Mouse (Mus musculus) E14TG2a.4 (cell line): Measurements from ENCODE around the gene Vac14.

Experiments
- H3K27me3 ChIP-seq: 2 replicates; pipeline ENCODE4 v1.6.1; 2014; ENCODE audit warnings: low read length, control low read depth; ENCODE audit not compliant: insufficient read depth
- H3K36me3 ChIP-seq: 2 replicates; pipeline ENCODE4 v1.6.1; 2014; ENCODE audit warnings: low read length, control low read depth; ENCODE audit not compliant: insufficient read depth
- H3K4me1 ChIP-seq: replicated peaks from 2 replicates; pipeline ENCODE4 v1.6.1; 2014; ENCODE audit warnings: low read depth, low read length, control low read depth
- H3K4me3 ChIP-seq: replicated peaks from 2 replicates; pipeline ENCODE4 v1.5.1; 2014; ENCODE audit warnings: mild to moderate bottlenecking, low read length
- H3K9me3 ChIP-seq: 2 replicates; pipeline ENCODE4 v1.6.1; 2014; ENCODE audit warnings: low read length, control low read depth
- CTCF ChIP-seq: conservative IDR thresholded peaks from 2 replicates; pipeline ENCODE4 v1.5.1; 2014; ENCODE audit warnings: low read length
- NANOG ChIP-seq: IDR thresholded peaks from 2 replicates; pipeline ENCODE4 v1.6.1; 2014; ENCODE audit warnings: borderline replicate concordance, low read length, mixed read lengths
- POU5F1 ChIP-seq: IDR thresholded peaks from 2 replicates; pipeline ENCODE4 v1.6.1; 2014; ENCODE audit warnings: low read length, borderline replicate concordance

Gene Vac14

GRCm38 (mm10) chr8:110643177-110643576 lies 24.8 kb downstream of the Vac14 start:
- peaks cover 85% of the 10 kb centered on the region for H3K36me3 ChIP-seq
- H3K4me3 ChIP-seq: no peak overlapping the region
- no peaks in the 10 kb centered on the region for H3K9me3 ChIP-seq
- TF ChIP-seq NANOG (no peak), POU5F1 (no peak), CTCF (no peak)
- H3K27me3 ChIP-seq: no peaks in the 10 kb centered on the region
- H3K4me1 ChIP-seq: no peaks in the 10 kb centered on the region

- TF ChIP-seq CTCF (no peak), NANOG (no peak), POU5F1 (no peak)
- Histone ChIP-seq H3K4me1 (no peaks in the 10 kb centered on the region), H3K36me3 (peaks cover 83% of the 10 kb centered on the region), H3K9me3 (no peaks in the 10 kb centered on the region), H3K4me3 (no peak overlapping the region), H3K27me3 (no peaks in the 10 kb centered on the region)
Observed at GRCm38 (mm10) chr8:110644422-110644821, 26.0 kb downstream of the Vac14 start.

GRCm38 (mm10) chr8:110644901-110645300 lies 26.5 kb downstream of the Vac14 start:
- Histone ChIP-seq H3K4me1 (no peaks in the 10 kb centered on the region), H3K4me3 (no peak overlapping the region), H3K27me3 (no peaks in the 10 kb centered on the region), H3K36me3 (peaks cover 83% of the 10 kb centered on the region), H3K9me3 (no peaks in the 10 kb centered on the region)
- no peak for TF ChIP-seq POU5F1
- no peak for TF ChIP-seq CTCF
- TF ChIP-seq NANOG: no peak

GRCm38 (mm10) chr8:110645340-110645739 lies 27.0 kb downstream of the Vac14 start:
- TF ChIP-seq POU5F1 (no peak), CTCF (no peak), NANOG (no peak)
- Histone ChIP-seq H3K4me3 (no peak overlapping the region), H3K36me3 (peaks cover 83% of the 10 kb centered on the region), H3K27me3 (no peaks in the 10 kb centered on the region), H3K4me1 (no peaks in the 10 kb centered on the region), H3K9me3 (no peaks in the 10 kb centered on the region)

- Histone ChIP-seq H3K9me3 (no peaks in the 10 kb centered on the region), H3K36me3 (peaks cover 83% of the 10 kb centered on the region), H3K27me3 (no peaks in the 10 kb centered on the region), H3K4me1 (0 out of 2 replicates have a peak, but pooled peaks cover 3% of the 10 kb centered on the region), H3K4me3 (no peak overlapping the region)
- no peak for TF ChIP-seq POU5F1
- TF ChIP-seq NANOG: no peak
- peak; percentile 59 for TF ChIP-seq CTCF
Observed at GRCm38 (mm10) chr8:110646064-110646463, 27.7 kb downstream of the Vac14 start.

- 0 out of 2 replicates have a peak, but pooled peaks cover 4% of the 10 kb centered on the region for H3K4me1 ChIP-seq
- TF ChIP-seq CTCF: no peak
- no peak for TF ChIP-seq POU5F1
- TF ChIP-seq NANOG: no peak
Observed at GRCm38 (mm10) chr8:110648577-110648976, 30.2 kb downstream of the Vac14 start.

GRCm38 (mm10) chr8:110649286-110649685 lies 30.9 kb downstream of the Vac14 start:
- Histone ChIP-seq H3K27me3 (no peaks in the 10 kb centered on the region), H3K4me3 (no peak overlapping the region), H3K36me3 (peaks cover 83% of the 10 kb centered on the region), H3K9me3 (no peaks in the 10 kb centered on the region), H3K4me1 (0 out of 2 replicates have a peak, but pooled peaks cover 4% of the 10 kb centered on the region)
- TF ChIP-seq POU5F1: no peak

More at GRCm38 (mm10) chr8:110648577-110648976, 30.2 kb downstream of the Vac14 start:
- H3K27me3 ChIP-seq: no peaks in the 10 kb centered on the region
- no peak overlapping the region for H3K4me3 ChIP-seq
- peaks cover 83% of the 10 kb centered on the region for H3K36me3 ChIP-seq
- H3K9me3 ChIP-seq: no peaks in the 10 kb centered on the region

GRCm38 (mm10) chr8:110650838-110651237 lies 32.5 kb downstream of the Vac14 start:
- H3K36me3 ChIP-seq: peaks cover 83% of the 10 kb centered on the region
- TF ChIP-seq POU5F1 (no peak), NANOG (no peak), CTCF (no peak)
- H3K9me3 ChIP-seq: no peaks in the 10 kb centered on the region
- H3K4me1 ChIP-seq: peaks cover 15% of the 10 kb centered on the region
- H3K27me3 ChIP-seq: no peaks in the 10 kb centered on the region
- H3K4me3 ChIP-seq: no peak overlapping the region

- Histone ChIP-seq H3K36me3 (peaks cover 85% of the 10 kb centered on the region), H3K27me3 (no peaks in the 10 kb centered on the region), H3K4me3 (no peak overlapping the region), H3K9me3 (no peaks in the 10 kb centered on the region), H3K4me1 (peaks cover 19% of the 10 kb centered on the region)
- no peak for TF ChIP-seq POU5F1
- TF ChIP-seq NANOG: no peak
- no peak for TF ChIP-seq CTCF
Observed at GRCm38 (mm10) chr8:110651847-110652246, 33.5 kb downstream of the Vac14 start.
